Mouse (Mus musculus) liver, embryonic 11.5 days (tissue): ENCODE measurements around the gene Slc38a3. TPM values are rescaled to one million over a fixed set of nuclear protein-coding genes. Genes with fewer than 3 reads are reported as not detected.

Experiments used
- ATAC-seq: fragments of 200-750 bp; cut with Nextera tagmentation; replicated peaks from 2 replicates; pipeline ENCODE4 v1.8.0; 2017; ENCODE audit warnings: moderate number of reproducible peaks, mild to moderate bottlenecking, moderate TSS enrichment, moderate library complexity; ENCODE audit not compliant: low FRiP score
- DNase-seq: peaks from one replicate; pipeline ENCODE4 v3.0.0-alpha.2; 2017; ENCODE audit warnings: low spot score
- H3K27ac ChIP-seq: fragments of 300-500 bp; sonication (generic); 2 replicates; pipeline ENCODE4 v1.5.1; 2014; ENCODE audit warnings: mild to moderate bottlenecking, low read depth, low read length, control low read depth
- H3K27me3 ChIP-seq: fragments of 300-500 bp; sonication (generic); replicated peaks from 2 replicates; pipeline ENCODE4 v1.6.1; 2014; ENCODE audit warnings: low read length, mixed read lengths; ENCODE audit not compliant: control insufficient read depth, insufficient read depth
- H3K36me3 ChIP-seq: fragments of 300-500 bp; sonication (generic); 2 replicates; pipeline ENCODE4 v1.6.1; 2014; ENCODE audit warnings: mild to moderate bottlenecking, low read length, moderate library complexity, mixed read lengths; ENCODE audit not compliant: control insufficient read depth, insufficient read depth
- H3K4me1 ChIP-seq: fragments of 300-500 bp; sonication (generic); replicated peaks from 2 replicates; pipeline ENCODE4 v1.6.1; 2014; ENCODE audit warnings: low read length, mixed read lengths; ENCODE audit not compliant: control insufficient read depth, insufficient read depth
- H3K4me2 ChIP-seq: fragments of 300-500 bp; sonication (generic); 2 replicates; pipeline ENCODE4 v1.6.1; 2014; ENCODE audit warnings: mild to moderate bottlenecking, control low read depth, moderate library complexity
- H3K4me3 ChIP-seq: fragments of 300-500 bp; sonication (generic); 2 replicates; pipeline ENCODE4 v1.5.1; 2014; ENCODE audit warnings: low read depth, low read length, control low read depth
- H3K9ac ChIP-seq: fragments of 300-500 bp; sonication (generic); 2 replicates; pipeline ENCODE4 v1.6.1; 2014; ENCODE audit warnings: low read depth, low read length, control low read depth
- H3K9me3 ChIP-seq: fragments of 300-500 bp; sonication (generic); 2 replicates; pipeline ENCODE4 v1.6.1; 2016; ENCODE audit warnings: low read length, inconsistent platforms, mixed read lengths; ENCODE audit not compliant: control insufficient read depth
- WGBS: fragments of 180-500 bp; shearing (Covaris S2); extraction: QIAGEN DNeasy Blood & Tissue Kit; methylation state at CpG from one replicate; pipeline ENCODE4 v1.1.7; 2014; 5-methylcytosine and 5-hydroxymethylcytosine counted together
- polyA plus RNA-seq: library from polyadenylated mRNA; unstranded; fragments of >200 nt; fragmentation: Nextera tagmentation; extraction: Ambion mirVana; gene quantifications from 2 replicates; pipeline ENCODE4 v1.2.1, GENCODE M21; 2014

The Slc38a3 gene
- polyA plus RNA-seq, 1 experiment from 2014 or later = 4.0 TPM

DNA sequence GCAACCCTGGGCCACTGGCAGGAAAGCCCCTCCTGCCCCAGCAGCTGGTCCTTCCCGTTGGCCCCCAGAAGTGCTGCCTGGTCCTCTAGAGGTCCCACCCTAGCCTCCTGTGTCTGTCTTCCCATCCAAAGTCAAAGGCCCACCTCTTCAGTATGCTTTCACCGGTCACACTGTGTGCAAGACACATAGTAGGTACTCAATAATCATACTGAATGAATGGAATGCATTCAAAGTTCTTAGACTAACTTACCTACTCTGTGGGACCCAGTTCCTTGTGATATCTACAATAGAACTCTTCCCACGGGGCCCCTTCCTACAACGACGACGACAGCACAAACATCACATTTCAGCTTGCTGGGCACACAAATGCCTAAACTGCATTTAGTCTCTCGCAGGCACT, 4.0 kb downstream of the Slc38a3 start:
- 74% methylated on average over 7 of the region's 7 CpGs for WGBS
- no peak overlapping the region for H3K4me3 ChIP-seq

DNA sequence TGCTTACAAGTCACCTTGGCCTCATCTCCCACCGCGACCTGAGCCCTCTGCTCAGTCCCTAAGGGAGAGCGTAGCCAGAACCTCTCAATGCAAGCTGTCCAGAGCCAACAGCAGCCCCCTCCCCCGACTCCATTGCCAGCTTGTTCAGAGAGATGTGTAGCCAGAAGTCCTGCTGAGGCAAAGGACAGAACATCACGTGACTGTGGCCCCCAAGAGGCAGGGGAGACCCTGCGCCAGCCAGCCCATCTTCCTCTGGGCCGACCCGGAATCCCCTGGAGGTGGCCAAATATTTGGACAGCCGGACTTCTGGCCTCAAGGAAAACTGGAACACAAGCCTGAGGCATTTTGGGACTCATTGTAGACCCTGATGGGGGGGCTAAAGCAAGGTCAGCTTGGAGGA, 5.8 kb downstream of the Slc38a3 start:
- ATAC-seq = no peak
- Histone ChIP-seq H3K4me2 (no peak overlapping the region), H3K9ac (no peak overlapping the region), H3K36me3 (no peaks in the 10 kb centered on the region), H3K9me3 (no peaks in the 10 kb centered on the region), H3K4me3 (no peak overlapping the region), H3K27ac (no peak overlapping the region), H3K4me1 (peaks cover 9% of the 10 kb centered on the region), H3K27me3 (peaks cover 45% of the 10 kb centered on the region)
- no peak for DNase-seq
- 72% methylated on average over 9 of the region's 9 CpGs for WGBS

More for the DNA sequence above, 4.0 kb downstream of the Slc38a3 start:
- Histone ChIP-seq H3K4me2 (no peak overlapping the region), H3K27ac (no peak overlapping the region), H3K36me3 (no peaks in the 10 kb centered on the region), H3K9ac (no peak overlapping the region), H3K4me1 (peaks cover 10% of the 10 kb centered on the region), H3K27me3 (peaks cover 60% of the 10 kb centered on the region), H3K9me3 (no peaks in the 10 kb centered on the region)
- ATAC-seq (no peak), DNase-seq (no peak)

DNA sequence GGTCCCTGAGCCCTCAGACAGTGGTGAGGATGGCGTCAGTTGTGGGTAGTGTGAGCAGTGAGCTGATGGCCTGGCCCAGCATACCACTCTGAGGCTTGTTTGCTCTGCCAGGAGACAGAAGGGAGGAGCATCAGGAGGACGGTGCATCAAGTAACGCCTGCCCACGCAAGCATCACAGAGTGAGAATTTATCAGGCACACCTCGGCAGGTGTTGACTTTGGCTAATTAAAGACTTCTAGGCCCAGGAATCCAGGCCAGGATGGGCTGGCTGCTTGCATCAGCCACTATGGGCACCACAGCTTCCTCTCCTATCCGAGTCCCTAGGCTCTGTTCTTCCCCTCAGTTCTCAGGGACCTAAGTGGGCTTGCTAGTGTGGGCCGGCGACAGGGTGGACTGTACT, 7.0 kb downstream of the Slc38a3 start:
- Histone ChIP-seq H3K27ac (no peak overlapping the region), H3K4me3 (no peak overlapping the region), H3K36me3 (no peaks in the 10 kb centered on the region), H3K9ac (no peak overlapping the region), H3K4me2 (no peak overlapping the region), H3K27me3 (peaks cover 33% of the 10 kb centered on the region), H3K4me1 (peaks cover 7% of the 10 kb centered on the region; the same call in 1 of the 2 replicates), H3K9me3 (no peaks in the 10 kb centered on the region)
- ATAC-seq (no peak), DNase-seq (no peak)
- 74% methylated on average over 8 of the region's 8 CpGs for WGBS

DNA sequence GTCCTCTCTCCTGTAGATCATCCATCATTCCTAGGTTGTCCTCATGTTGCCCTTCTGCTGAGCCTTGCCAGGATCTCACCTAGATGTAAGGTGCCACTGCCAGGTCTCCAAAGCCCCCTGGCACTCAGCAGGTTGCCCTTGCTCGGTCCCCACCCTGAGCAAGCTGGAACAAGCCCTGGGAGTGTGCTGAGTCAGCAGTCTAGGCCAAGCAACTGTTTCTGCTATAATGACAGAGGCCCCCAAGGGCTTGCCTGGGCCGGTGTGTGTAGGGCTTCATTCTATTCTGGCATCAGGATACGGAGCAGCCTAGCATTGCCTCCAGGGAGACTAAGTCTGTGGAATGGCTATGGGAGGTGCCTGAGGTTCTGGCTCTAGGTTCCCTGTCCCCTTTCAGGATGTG, 8.6 kb downstream of the Slc38a3 start:
- no peak overlapping the region for H3K9ac ChIP-seq
- no peak overlapping the region for H3K4me3 ChIP-seq
- no peak for ATAC-seq
- H3K27me3 ChIP-seq = peaks cover 18% of the 10 kb centered on the region
- no peak overlapping the region for H3K4me2 ChIP-seq
- 68% methylated on average over 3 of the region's 3 CpGs for WGBS
- H3K36me3 ChIP-seq = no peaks in the 10 kb centered on the region
- H3K4me1 ChIP-seq = no peaks in the 10 kb centered on the region
- H3K9me3 ChIP-seq = no peaks in the 10 kb centered on the region
- H3K27ac ChIP-seq = no peak overlapping the region
- DNase-seq = no peak

DNA sequence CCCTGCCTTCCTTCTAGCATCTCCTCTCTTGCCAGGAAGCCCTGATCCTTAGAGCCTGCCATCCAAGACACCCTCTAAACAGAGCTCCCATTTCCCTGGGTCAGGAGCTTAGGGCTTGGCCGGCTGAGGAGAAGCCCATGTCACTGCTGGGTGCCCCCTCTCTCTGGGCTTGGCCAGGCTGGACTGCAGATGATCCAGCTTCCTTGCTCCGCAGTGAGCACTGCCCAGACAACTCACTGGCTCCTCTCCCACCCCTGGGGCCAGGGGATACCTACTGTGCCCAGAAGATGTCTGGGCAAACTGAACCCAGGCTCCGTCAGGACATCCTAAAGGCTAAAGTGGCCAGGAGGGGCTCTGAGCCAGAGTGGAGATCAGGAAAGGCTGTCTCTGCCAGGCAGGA, 9.4 kb downstream of the Slc38a3 start:
- DNase-seq (no peak), ATAC-seq (no peak)
- Histone ChIP-seq H3K36me3 (no peaks in the 10 kb centered on the region), H3K4me1 (no peaks in the 10 kb centered on the region), H3K27me3 (peaks cover 9% of the 10 kb centered on the region), H3K4me3 (no peak overlapping the region), H3K27ac (no peak overlapping the region), H3K9ac (no peak overlapping the region), H3K9me3 (no peaks in the 10 kb centered on the region), H3K4me2 (no peak overlapping the region)
- 80% methylated on average over 3 of the region's 3 CpGs for WGBS

DNA sequence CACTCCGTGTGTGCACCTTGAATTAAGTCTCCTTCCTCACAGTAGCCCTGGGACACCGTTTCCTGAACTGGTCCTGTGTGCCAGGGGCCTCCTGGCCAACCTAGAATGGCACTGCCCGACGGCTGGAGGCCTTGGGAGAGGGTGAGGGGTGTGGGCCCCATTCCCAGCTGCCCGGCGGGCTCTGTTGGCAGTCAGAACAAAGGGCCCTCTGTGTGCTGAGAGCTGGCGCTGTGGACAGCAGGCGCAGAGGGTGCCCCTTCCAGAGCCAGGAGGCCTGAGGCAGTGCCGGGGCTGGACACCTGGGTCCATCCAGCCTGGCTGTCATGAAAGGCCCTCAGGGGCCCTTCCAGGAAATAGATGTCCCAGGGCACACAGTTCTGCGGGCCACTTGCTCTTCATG, 9.8 kb downstream of the Slc38a3 start:
- no peak for ATAC-seq
- Histone ChIP-seq H3K27me3 (peaks cover 5% of the 10 kb centered on the region), H3K27ac (no peak overlapping the region), H3K36me3 (no peaks in the 10 kb centered on the region), H3K9ac (no peak overlapping the region), H3K4me1 (no peaks in the 10 kb centered on the region), H3K9me3 (no peaks in the 10 kb centered on the region), H3K4me2 (no peak overlapping the region), H3K4me3 (no peak overlapping the region)
- WGBS = 82% methylated on average over 10 of the region's 10 CpGs
- DNase-seq = no peak

DNA sequence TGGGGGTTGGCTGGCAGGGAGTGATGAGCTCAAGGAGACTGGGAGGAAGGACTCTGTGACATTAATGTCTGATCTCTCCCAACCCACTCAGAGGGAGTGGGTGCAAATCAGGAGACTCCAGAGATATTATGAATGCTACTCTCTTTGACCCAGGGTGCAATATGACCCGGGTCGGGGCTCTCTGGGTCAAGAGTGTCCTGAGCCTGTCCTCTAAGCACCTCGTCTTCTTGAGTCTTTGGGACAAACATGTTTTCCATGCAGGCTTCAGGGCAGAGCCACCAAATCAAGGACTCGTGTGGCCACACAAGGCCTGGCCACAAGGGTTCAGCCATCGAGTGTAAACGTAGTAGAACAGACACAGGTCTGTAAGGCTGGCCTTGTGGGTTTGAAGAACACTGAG, 11.2 kb downstream of the Slc38a3 start:
- ATAC-seq (no peak), DNase-seq (no peak)
- Histone ChIP-seq H3K9me3 (no peaks in the 10 kb centered on the region), H3K27me3 (peaks cover 3% of the 10 kb centered on the region), H3K36me3 (no peaks in the 10 kb centered on the region), H3K4me3 (no peak overlapping the region), H3K4me1 (no peaks in the 10 kb centered on the region), H3K27ac (no peak overlapping the region), H3K9ac (no peak overlapping the region), H3K4me2 (no peak overlapping the region)
- WGBS = 80% methylated on average over 6 of the region's 6 CpGs

DNA sequence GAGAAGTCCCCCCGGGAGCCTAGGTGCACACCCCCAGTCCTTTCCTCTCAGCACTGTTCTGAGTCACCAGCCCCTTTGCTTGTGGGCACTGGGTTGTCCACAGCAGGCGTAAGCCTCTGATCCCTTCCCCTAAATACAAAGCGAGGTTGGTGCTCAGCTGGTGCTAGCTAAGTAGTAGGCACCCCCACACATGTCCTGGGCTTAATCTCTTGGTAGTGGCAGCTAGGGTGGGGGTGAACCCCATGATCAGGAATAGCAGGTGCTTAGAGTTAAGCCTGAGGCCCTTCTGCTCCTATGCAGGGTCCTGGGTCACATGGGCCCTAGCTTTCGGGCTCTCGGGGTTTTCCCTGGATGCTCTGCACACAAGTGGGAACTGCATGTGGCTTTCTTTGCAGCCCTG, 12.2 kb downstream of the Slc38a3 start:
- DNase-seq (no peak), ATAC-seq (no peak)
- H3K36me3 ChIP-seq = no peaks in the 10 kb centered on the region
- no peaks in the 10 kb centered on the region for H3K4me1 ChIP-seq
- no peak overlapping the region for H3K4me3 ChIP-seq
- no peak overlapping the region for H3K9ac ChIP-seq
- H3K4me2 ChIP-seq = no peak overlapping the region
- H3K27me3 ChIP-seq = no peaks in the 10 kb centered on the region; the same call in none of the 2 replicates
- 82% methylated on average over 5 of the region's 5 CpGs for WGBS
- no peak overlapping the region for H3K27ac ChIP-seq
- H3K9me3 ChIP-seq = no peaks in the 10 kb centered on the region

DNA sequence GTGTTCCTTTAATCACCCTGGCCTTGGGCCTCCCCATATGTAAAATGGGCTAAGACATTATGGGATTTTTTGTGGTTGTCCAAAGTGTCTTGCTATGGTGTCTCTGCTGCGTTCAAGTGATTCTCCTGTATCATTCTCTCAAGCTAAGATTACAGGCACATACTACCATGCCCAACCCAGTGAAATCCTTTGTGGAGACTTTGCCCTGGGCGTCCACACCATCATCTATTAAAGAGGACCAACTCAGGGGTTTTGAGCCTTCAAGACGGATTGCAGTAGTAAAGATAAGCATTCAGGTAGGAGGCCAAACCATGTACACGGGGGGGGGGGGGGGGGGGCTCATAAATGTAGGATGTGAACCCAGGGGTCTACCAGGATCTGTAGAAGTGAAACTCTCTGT, 14.7 kb downstream of the Slc38a3 start:
- H3K36me3 ChIP-seq = no peaks in the 10 kb centered on the region
- H3K4me2 ChIP-seq = no peak overlapping the region
- no peak for ATAC-seq
- H3K4me3 ChIP-seq = no peak overlapping the region
- no peaks in the 10 kb centered on the region for H3K9me3 ChIP-seq
- no peak overlapping the region for H3K27ac ChIP-seq
- 65% methylated on average over 4 of the region's 4 CpGs for whole genome bisulfite sequencing
- no peaks in the 10 kb centered on the region; the same call in 1 of the 2 replicates for H3K4me1 ChIP-seq
- no peak overlapping the region for H3K9ac ChIP-seq
- DNase-seq = no peak
- no peaks in the 10 kb centered on the region for H3K27me3 ChIP-seq
